ENCODE assay signal across 8 mouse cellular contexts in the genomic region with DNA sequence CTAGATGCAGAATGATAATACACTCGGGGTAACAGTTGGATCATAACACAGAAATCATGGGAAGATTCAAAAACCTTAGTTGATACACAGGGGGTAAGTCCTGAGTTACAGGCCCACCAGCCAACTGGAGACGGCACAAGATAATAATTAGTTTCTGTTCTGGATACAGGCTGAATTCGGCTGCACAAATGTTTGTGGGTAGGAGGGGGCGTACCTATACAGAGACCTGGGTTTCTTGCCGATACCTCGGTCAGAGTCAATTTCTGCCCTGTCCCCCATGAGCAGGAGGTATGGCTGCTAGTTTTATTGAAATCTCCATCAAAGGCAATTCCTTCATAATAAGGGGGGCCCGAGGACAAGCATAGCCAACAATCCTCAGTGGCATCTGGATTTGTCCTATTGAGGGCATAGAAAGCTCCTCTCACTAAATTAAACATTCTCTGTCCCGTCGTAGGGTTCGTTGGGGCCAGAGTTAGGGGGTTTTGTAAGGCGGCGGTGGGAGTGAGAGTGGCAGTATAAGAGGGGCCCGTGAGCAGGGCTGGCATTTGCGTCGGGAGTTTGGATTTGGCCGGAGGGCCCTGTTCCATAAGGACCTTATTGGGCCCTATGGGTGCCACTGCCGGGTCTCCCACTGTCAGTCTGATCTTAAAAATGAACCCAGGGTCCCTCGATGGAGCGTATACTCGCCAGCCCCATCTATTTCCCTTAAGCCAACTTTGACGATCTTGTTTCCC.
DNase-seq lines count a peak whose midpoint lies in the region; ATAC-seq and TF ChIP-seq lines count a peak whose summit lies in the region.
"Not testable (repeated sequence)": the region's sequence is repeated elsewhere in the genome, so short reads cannot be mapped to it uniquely, and the experiment has no call there.

No protein-coding gene starts in this region.

- not testable (repeated sequence) for TF ChIP-seq POLR2A in ES-Bruce4 (IDR thresholded peaks at IDR 0.05; ENCODE audit: insufficient read depth, low read length)

- H3K9me3 ChIP-seq in ES-Bruce4 (replicated peaks; ENCODE audit: control insufficient read depth, insufficient read depth, low read length, poor library complexity, severe bottlenecking): peaks cover 50% of the 10 kb centered on the region
- H3K9me3 ChIP-seq in embryonic facial prominence, embryonic 10.5 days: peaks cover 77% of the 10 kb centered on the region
- peaks cover 59% of the 10 kb centered on the region for H3K9me3 ChIP-seq in limb, embryonic 11.5 days (ENCODE audit: control insufficient read depth, low read length)
- peaks cover 80% of the 10 kb centered on the region for H3K9me3 ChIP-seq in midbrain, embryonic 10.5 days (replicated peaks)

- not testable (repeated sequence) for H3K4me2 ChIP-seq in limb, embryonic 11.5 days (ENCODE audit: low read depth, severe bottlenecking)

- ATAC-seq in limb, embryonic 11.5 days (ENCODE audit: insufficient number of reproducible peaks, low FRiP score, low TSS enrichment, low read depth): not testable (repeated sequence)

- not testable (repeated sequence) for H3K36me3 ChIP-seq in ES-Bruce4 (ENCODE audit: control insufficient read depth, insufficient read depth, low read length, poor library complexity, severe bottlenecking); limb, embryonic 11.5 days (ENCODE audit: control insufficient read depth, insufficient read depth, low read length)
- peaks cover 75% of the 10 kb centered on the region for H3K36me3 ChIP-seq in embryonic facial prominence, embryonic 10.5 days (replicated peaks)
- peaks cover 47% of the 10 kb centered on the region for H3K36me3 ChIP-seq in midbrain, embryonic 10.5 days

- not testable (repeated sequence) for H3K27me3 ChIP-seq in ES-Bruce4 (ENCODE audit: control insufficient read depth, insufficient read depth, low read length, poor library complexity, severe bottlenecking); limb, embryonic 11.5 days (ENCODE audit: control insufficient read depth, insufficient read depth, low read length)
- H3K27me3 ChIP-seq in embryonic facial prominence, embryonic 10.5 days (replicated peaks; ENCODE audit: low read depth, poor library complexity, severe bottlenecking): peaks cover 37% of the 10 kb centered on the region
- H3K27me3 ChIP-seq in midbrain, embryonic 10.5 days (ENCODE audit: low read depth, poor library complexity, severe bottlenecking): peaks cover 31% of the 10 kb centered on the region

- not testable (repeated sequence) for TF ChIP-seq CTCF in ES-Bruce4 (IDR thresholded peaks at IDR 0.05; ENCODE audit: low read depth, low read length)

- H3K27ac ChIP-seq in ES-Bruce4 (ENCODE audit: insufficient read depth, low read length): peak overlapping the region; percentile 15; the same call in 1 of the 2 replicates
- not testable (repeated sequence) for H3K27ac ChIP-seq in embryonic facial prominence, embryonic 10.5 days (replicated peaks); limb, embryonic 11.5 days (replicated peaks; ENCODE audit: low read depth, low read length); midbrain, embryonic 10.5 days (replicated peaks)

- WGBS in embryonic facial prominence, embryonic 10.5 days: 73% methylated on average over 21 of the region's 21 CpGs
- WGBS in limb, embryonic 11.5 days: 78% methylated on average over 21 of the region's 21 CpGs
- 72% methylated on average over 21 of the region's 21 CpGs for WGBS in midbrain, embryonic 10.5 days

- H3K4me3 ChIP-seq in ES-Bruce4 (ENCODE audit: low read depth, low read length); embryonic facial prominence, embryonic 10.5 days; limb, embryonic 11.5 days (ENCODE audit: low read depth, low read length); midbrain, embryonic 10.5 days: not testable (repeated sequence)

- peak; percentile 9 for DNase-seq in embryonic facial prominence, embryonic 10.5 days (ENCODE audit: low spot score)
- DNase-seq in heart, adult 11 months: peak; percentile 87
- peak; percentile 2 for DNase-seq in induced T-regulatory cell, adult 2 months (ENCODE audit: low read depth)
- peak; percentile 21 for DNase-seq in limb, embryonic 11.5 days (ENCODE audit: low spot score)
- DNase-seq in midbrain, embryonic 10.5 days (ENCODE audit: low spot score): peak; percentile 13
- DNase-seq in retina, postnatal 1 day: peak; percentile 3
- peak; percentile 5 for DNase-seq in yolk sac, embryonic 10.5 days (ENCODE audit: low spot score)

- not testable (repeated sequence) for TF ChIP-seq EP300 in ES-Bruce4 (IDR thresholded peaks at IDR 0.05; ENCODE audit: insufficient read depth, low read depth, low read length)

- not testable (repeated sequence) for H3K4me1 ChIP-seq in ES-Bruce4 (ENCODE audit: control insufficient read depth, insufficient read depth, low read length); embryonic facial prominence, embryonic 10.5 days; limb, embryonic 11.5 days (ENCODE audit: control insufficient read depth, insufficient read depth, low read length); midbrain, embryonic 10.5 days

- not testable (repeated sequence) for H3K9ac ChIP-seq in ES-Bruce4 (ENCODE audit: low read depth, poor library complexity, severe bottlenecking); limb, embryonic 11.5 days (ENCODE audit: low read length)

Comparison
In these comparisons a context has a peak if more than half of its experiments do, and no peak if none do; other contexts are left out.
1. DNase-seq: peak in every context shown above with its lines; median percentile 87 in heart, adult 11 months; 21 in limb, embryonic 11.5 days; 13 in midbrain, embryonic 10.5 days; 9 in embryonic facial prominence, embryonic 10.5 days; 5 in yolk sac, embryonic 10.5 days; 3 in retina, postnatal 1 day; 2 in induced T-regulatory cell, adult 2 months.